Mouse (Mus musculus): ENCODE measurements around the gene Qsox1. TPM values are rescaled to one million over a fixed set of nuclear protein-coding genes. Genes with fewer than 3 reads are reported as not detected.

Qsox1 gene
- polyA plus RNA-seq (2016; fragmentation: Nextera tagmentation; extraction: Ambion mirVana) = 15.8 and 16.6 TPM in 2 replicates

DNA sequence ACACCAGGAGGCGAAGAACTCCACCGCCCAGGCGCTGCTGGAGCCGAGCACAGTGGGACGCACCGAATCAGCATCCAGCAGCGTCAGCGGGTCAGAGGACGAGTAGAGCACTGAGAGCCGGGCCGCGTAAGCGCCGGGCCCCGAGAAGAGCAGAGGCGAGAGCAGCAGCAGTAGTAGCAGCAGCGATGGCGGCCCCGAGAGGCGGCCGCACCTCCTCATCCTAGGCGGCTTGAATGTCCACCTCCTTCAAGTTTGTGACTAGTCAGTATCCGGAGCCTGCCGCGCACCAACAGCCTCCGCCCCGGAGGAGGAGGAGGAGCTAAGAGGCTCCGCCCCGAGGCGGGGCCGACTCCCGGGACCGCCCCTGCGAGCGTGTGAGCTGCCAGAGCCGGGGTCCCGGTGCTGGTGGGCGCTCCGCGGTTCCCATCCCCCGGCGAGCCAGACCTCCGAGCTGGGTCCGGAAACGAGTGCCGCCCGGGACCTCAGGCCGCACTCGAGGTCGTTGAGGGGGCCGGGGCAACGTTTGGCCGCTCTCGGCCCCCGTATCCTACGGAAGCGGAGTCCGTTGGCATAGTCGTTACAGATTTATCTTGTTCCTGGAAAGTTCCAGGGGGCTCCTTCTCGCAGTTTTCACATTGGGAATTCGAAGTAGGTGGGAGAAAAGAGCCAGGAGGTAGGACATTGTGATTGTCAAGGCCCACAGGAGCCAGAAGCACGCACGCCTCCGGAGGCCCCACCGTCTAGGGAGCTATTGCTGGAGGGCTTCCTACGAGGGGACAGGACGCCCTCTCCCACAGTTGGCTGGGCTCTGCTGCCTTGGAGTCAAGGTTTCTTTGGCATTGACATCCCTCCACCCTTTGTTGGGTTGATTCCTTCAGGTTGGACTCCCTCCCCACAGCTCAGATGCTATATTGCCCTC is at the start of gene Qsox1:
Qsox1 (minus strand) TSS at position 309 of the 919 bp plus-strand sequence.
- peaks cover 36% of the 10 kb centered on the region for H3K27me3 ChIP-seq (ENCODE audit: poor library complexity, severe bottlenecking)
- DNase-seq (ENCODE audit: extremely low spot score, low spot score) = peak; percentile 88
- H3K9me3 ChIP-seq = no peaks in the 10 kb centered on the region
- H3K4me3 ChIP-seq = peak within 1 kb of the TSS; percentile 87
- no peaks in the 10 kb centered on the region for H3K36me3 ChIP-seq (replicated peaks)
- under 1% methylated on average over 67 of the region's 67 CpGs for WGBS
- peaks cover 28% of the 10 kb centered on the region for H3K4me1 ChIP-seq
- peak within 1 kb of the TSS; percentile 85 for H3K27ac ChIP-seq

GRCm38 (mm10) chr1:155854926-155855702 is 42.4 kb upstream of the Qsox1 start:
- peaks cover 70% of the 10 kb centered on the region for H3K36me3 ChIP-seq (replicated peaks)
- no peaks in the 10 kb centered on the region for H3K4me1 ChIP-seq
- no peak for DNase-seq (ENCODE audit: extremely low spot score, low spot score)
- no peaks in the 10 kb centered on the region for H3K9me3 ChIP-seq
- H3K27me3 ChIP-seq (ENCODE audit: poor library complexity, severe bottlenecking) = no peaks in the 10 kb centered on the region
- H3K4me3 ChIP-seq = no peak overlapping the region
- WGBS = 91% methylated on average over 7 of the region's 7 CpGs
- no peak overlapping the region for H3K27ac ChIP-seq

DNA sequence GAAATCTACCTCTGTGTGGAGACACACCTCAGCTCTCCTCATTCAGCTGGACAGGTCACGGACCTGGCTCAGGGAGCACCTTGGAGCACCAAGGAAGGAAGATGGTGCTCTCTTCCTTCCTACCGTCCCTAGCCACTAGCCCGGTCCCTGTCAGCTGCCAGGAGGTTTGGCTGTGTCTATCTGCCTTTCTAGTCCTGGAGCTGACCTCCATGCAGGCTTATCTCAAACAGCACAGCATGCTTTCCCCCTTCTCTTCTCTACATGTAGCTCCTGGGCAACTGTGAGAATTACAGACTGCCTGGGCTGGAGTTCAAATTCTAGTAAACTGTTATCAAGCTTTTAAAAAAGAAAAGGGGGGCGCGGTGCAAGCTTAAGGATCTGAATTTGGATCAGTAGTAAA is 40.3 kb upstream of the Qsox1 start:
- no peaks in the 10 kb centered on the region for H3K9me3 ChIP-seq
- H3K4me3 ChIP-seq = no peak overlapping the region
- H3K27ac ChIP-seq = no peak overlapping the region
- H3K4me1 ChIP-seq = no peaks in the 10 kb centered on the region
- no peaks in the 10 kb centered on the region for H3K27me3 ChIP-seq (ENCODE audit: poor library complexity, severe bottlenecking)
- 96% methylated on average over 5 of the region's 5 CpGs for WGBS
- no peak for DNase-seq (ENCODE audit: extremely low spot score, low spot score)
- peaks cover 63% of the 10 kb centered on the region for H3K36me3 ChIP-seq (replicated peaks)

- Histone ChIP-seq H3K27me3 (ENCODE audit: poor library complexity, severe bottlenecking) (no peaks in the 10 kb centered on the region), H3K36me3 (replicated peaks) (peaks cover 45% of the 10 kb centered on the region), H3K27ac (no peak overlapping the region), H3K9me3 (no peaks in the 10 kb centered on the region), H3K4me3 (no peak overlapping the region), H3K4me1 (no peaks in the 10 kb centered on the region)
- 92% methylated on average over 5 of the region's 5 CpGs for WGBS
- no peak for DNase-seq (ENCODE audit: extremely low spot score, low spot score)
These were observed 31.5 kb upstream of the Qsox1 start for GRCm38 (mm10) chr1:155844235-155844634.

DNA sequence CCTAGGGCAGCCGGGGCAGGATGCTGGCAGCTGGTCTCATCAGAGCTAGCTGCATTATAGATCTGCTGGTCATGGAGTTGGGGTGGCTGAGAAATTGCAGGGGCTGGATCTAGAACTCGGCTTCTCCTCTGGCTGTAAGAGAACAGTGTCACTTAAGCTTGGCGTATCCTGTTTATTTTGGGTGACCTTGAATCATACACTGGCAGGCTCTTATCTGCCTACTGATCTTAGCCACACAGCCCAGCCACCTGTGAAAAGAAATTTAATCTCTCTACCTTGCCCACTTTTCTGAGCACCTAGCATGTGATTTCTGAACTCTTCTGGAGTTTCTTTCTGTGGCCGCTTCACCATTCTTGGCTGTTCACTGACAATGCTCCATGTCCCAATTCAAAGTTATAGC is 30.8 kb upstream of the Qsox1 start:
- Histone ChIP-seq H3K4me1 (no peaks in the 10 kb centered on the region), H3K4me3 (no peak overlapping the region), H3K27me3 (ENCODE audit: poor library complexity, severe bottlenecking) (no peaks in the 10 kb centered on the region), H3K36me3 (replicated peaks) (peaks cover 40% of the 10 kb centered on the region), H3K9me3 (no peaks in the 10 kb centered on the region), H3K27ac (no peak overlapping the region)
- no peak for DNase-seq (ENCODE audit: extremely low spot score, low spot score)
- WGBS = 94% methylated on average over 4 of the region's 4 CpGs

DNA sequence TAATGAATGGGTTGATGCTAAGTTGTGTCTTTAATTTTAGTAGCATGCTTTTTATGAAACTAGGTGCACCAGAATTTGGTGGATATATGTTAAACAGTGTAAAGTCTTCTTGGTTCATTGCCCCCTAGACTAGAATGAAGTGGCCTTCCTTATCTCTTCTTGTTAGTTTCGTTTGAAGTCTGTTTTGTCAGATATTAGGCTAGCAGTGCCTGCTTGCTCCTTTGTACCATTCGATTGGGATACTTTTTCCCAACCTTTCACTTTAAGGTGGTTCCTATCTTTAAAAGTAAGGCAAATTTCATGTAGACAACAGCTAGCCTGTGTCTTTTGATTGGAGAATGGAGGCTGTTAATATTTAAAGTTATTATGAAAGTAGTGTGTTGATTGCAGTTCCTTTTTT is 23.0 kb upstream of the Qsox1 start:
- Histone ChIP-seq H3K36me3 (replicated peaks) (no peaks in the 10 kb centered on the region), H3K4me3 (no peak overlapping the region), H3K27me3 (ENCODE audit: poor library complexity, severe bottlenecking) (no peaks in the 10 kb centered on the region), H3K9me3 (no peaks in the 10 kb centered on the region), H3K27ac (no peak overlapping the region), H3K4me1 (no peaks in the 10 kb centered on the region)
- 86% methylated on average over 2 of the region's 2 CpGs for WGBS
- no peak for DNase-seq (ENCODE audit: extremely low spot score, low spot score)

DNA sequence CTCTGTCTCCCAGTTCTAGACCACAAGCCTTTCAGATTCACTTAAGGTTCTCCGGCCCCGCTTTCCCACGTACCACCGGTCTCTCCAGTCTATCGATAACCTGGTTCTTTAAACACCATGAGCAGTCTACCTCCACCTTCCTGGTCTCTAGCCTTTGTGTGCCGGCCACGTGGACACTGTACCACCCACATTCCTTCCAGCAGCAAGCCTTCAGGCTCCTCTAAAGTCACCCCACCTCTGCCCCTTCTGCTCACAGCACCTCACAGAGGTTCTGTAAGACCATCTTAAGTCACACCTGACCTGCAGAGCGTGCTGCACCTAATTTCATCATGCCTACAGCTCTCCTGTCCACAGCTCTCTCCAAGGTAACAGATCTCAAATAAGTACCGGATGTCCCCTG is 20.9 kb upstream of the Qsox1 start:
- H3K4me1 ChIP-seq = no peaks in the 10 kb centered on the region
- 90% methylated on average over 9 of the region's 9 CpGs for WGBS
- no peaks in the 10 kb centered on the region for H3K27me3 ChIP-seq (ENCODE audit: poor library complexity, severe bottlenecking)
- H3K4me3 ChIP-seq = no peak overlapping the region
- H3K36me3 ChIP-seq (replicated peaks) = no peaks in the 10 kb centered on the region
- H3K9me3 ChIP-seq = no peaks in the 10 kb centered on the region
- H3K27ac ChIP-seq = no peak overlapping the region
- no peak for DNase-seq (ENCODE audit: extremely low spot score, low spot score)

DNA sequence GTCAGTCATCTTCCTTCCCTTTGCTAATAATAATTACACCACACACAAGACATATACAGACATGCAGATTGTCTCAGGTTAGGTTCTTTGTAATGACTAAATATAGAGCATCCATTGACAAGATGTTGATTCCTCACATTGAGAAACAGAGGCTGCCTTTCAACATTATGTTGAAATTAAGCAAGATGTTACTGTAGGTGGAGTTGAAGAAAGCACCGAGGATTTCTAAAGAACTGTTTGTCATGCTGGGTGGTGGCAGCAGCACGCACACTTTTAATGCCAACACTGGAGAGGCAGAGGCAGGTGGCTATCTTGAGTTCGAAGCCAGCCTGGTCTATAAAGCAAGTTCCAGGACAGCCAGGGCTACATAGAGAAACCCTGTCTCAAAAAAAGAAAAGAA is 19.3 kb upstream of the Qsox1 start:
- no peak for DNase-seq (ENCODE audit: extremely low spot score, low spot score)
- Histone ChIP-seq H3K9me3 (no peaks in the 10 kb centered on the region), H3K36me3 (replicated peaks) (no peaks in the 10 kb centered on the region), H3K27me3 (ENCODE audit: poor library complexity, severe bottlenecking) (no peaks in the 10 kb centered on the region), H3K27ac (no peak overlapping the region), H3K4me3 (no peak overlapping the region), H3K4me1 (no peaks in the 10 kb centered on the region)
- 91% methylated on average over 3 of the region's 3 CpGs for WGBS

- H3K9me3 ChIP-seq = no peaks in the 10 kb centered on the region
- WGBS = 78% methylated on average over 6 of the region's 6 CpGs
- H3K4me1 ChIP-seq = no peaks in the 10 kb centered on the region
- no peak for DNase-seq (ENCODE audit: extremely low spot score, low spot score)
- no peaks in the 10 kb centered on the region for H3K27me3 ChIP-seq (ENCODE audit: poor library complexity, severe bottlenecking)
- H3K36me3 ChIP-seq (replicated peaks) = no peaks in the 10 kb centered on the region
- H3K4me3 ChIP-seq = no peak overlapping the region
- no peak overlapping the region for H3K27ac ChIP-seq
These were observed 18.2 kb upstream of the Qsox1 start for GRCm38 (mm10) chr1:155830861-155831260.

- no peak overlapping the region for H3K27ac ChIP-seq
- H3K4me1 ChIP-seq = no peaks in the 10 kb centered on the region
- no peaks in the 10 kb centered on the region for H3K9me3 ChIP-seq
- H3K4me3 ChIP-seq = no peak overlapping the region
- no peak for DNase-seq (ENCODE audit: extremely low spot score, low spot score)
- 72% methylated on average over 8 of the region's 8 CpGs for WGBS
- H3K36me3 ChIP-seq (replicated peaks) = no peaks in the 10 kb centered on the region
- H3K27me3 ChIP-seq (ENCODE audit: poor library complexity, severe bottlenecking) = no peaks in the 10 kb centered on the region
These were observed 15.1 kb upstream of the Qsox1 start for GRCm38 (mm10) chr1:155827703-155828295.

DNA sequence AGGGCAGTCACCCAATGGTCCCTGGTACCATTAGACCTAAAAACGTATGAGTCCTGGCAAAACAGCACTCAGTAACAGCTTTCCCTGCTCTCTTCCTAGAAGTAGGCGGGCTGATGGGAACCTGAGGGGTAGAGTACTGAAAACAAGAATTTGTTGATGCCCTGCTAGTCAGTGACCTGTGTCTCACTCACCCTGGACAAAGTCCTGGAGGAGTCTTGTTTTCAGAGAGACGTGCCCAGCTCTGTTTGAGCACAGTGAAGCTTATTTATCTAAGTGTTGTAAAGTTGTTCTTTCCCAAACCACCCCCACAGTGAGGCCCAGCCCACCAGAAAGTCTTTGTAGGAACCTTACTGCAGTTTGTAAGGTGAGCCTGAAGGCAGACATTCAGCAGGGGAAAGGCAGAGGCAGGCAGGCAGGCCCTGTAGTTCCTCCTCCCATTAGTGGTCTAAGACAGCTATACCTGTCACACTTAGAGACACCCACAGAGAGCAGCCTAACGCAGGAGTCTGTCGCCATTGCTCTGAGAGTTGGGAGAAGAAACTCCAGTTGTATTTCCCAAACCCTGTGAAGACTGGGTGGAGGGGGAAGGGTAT is 14.2 kb upstream of the Qsox1 start:
- no peak overlapping the region for H3K4me3 ChIP-seq
- H3K27me3 ChIP-seq (ENCODE audit: poor library complexity, severe bottlenecking) = no peaks in the 10 kb centered on the region
- DNase-seq (ENCODE audit: extremely low spot score, low spot score) = no peak
- H3K9me3 ChIP-seq = no peaks in the 10 kb centered on the region
- no peak overlapping the region for H3K27ac ChIP-seq
- no peaks in the 10 kb centered on the region for H3K4me1 ChIP-seq
- H3K36me3 ChIP-seq (replicated peaks) = no peaks in the 10 kb centered on the region
- WGBS = 65% methylated on average over 5 of the region's 5 CpGs

DNA sequence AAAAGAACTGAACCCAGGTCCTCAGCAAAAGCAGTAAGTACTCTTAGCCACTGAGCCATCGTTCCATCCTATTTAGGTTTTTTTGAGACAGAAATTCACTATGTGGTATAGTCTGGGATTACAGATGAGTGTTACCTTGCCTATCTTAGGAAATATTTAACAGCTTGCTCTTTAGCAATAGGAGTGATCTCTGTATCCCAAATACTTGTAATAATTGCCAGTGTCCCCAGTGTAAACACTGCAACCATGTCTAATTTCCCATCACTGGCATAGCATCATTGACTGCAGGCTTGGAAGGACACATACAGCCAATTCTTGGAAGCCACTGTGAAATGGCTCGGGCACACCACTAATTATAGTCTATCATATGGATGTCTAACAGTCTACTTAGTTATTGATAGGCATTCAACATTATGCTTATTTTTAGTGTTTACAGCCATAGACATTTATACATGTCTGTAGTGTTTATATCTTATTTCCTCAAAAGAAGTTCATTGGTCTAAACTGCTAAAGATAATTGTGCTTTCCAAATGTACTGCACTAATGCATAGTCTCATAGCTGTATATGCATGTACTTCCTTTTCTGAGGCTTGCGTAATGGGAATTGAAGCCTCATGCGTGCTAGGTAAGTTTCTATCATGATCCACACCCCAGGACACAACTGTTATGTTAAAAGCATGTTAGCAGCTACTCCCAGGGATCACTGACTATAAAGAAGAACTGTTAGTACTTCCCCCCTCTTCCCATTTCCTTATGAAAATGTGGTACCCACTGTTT is 13.4 kb upstream of the Qsox1 start:
- H3K9me3 ChIP-seq = no peaks in the 10 kb centered on the region
- H3K27ac ChIP-seq = no peak overlapping the region
- no peak overlapping the region for H3K4me3 ChIP-seq
- no peaks in the 10 kb centered on the region for H3K36me3 ChIP-seq (replicated peaks)
- WGBS = 92% methylated on average over 4 of the region's 4 CpGs
- DNase-seq (ENCODE audit: extremely low spot score, low spot score) = no peak
- H3K4me1 ChIP-seq = no peaks in the 10 kb centered on the region
- H3K27me3 ChIP-seq (ENCODE audit: poor library complexity, severe bottlenecking) = no peaks in the 10 kb centered on the region

Data from forebrain, embryonic 10.5 days (tissue).